Mouse (Mus musculus) intestine, postnatal 0 days (tissue): ENCODE measurements around the gene Wfdc17. TPM values are rescaled to one million over a fixed set of nuclear protein-coding genes. Genes with fewer than 3 reads are reported as not detected.

Experiments used
- ATAC-seq: fragments of 200-750 bp; cut with Nextera tagmentation; 2 replicates; pipeline ENCODE4 v1.8.0; 2017; ENCODE audit warnings: mild to moderate bottlenecking, moderate TSS enrichment, moderate library complexity
- H3K27ac ChIP-seq: fragments of 300-500 bp; sonication (generic); 2 replicates; pipeline ENCODE4 v1.5.1; 2014; ENCODE audit warnings: mild to moderate bottlenecking, low read depth, low read length, moderate library complexity
- H3K27me3 ChIP-seq: fragments of 300-500 bp; sonication (generic); replicated peaks from 2 replicates; pipeline ENCODE4 v1.6.1; 2014; ENCODE audit warnings: low read length, mixed read lengths; ENCODE audit not compliant: control insufficient read depth, insufficient read depth
- H3K36me3 ChIP-seq: fragments of 300-500 bp; sonication (generic); 2 replicates; pipeline ENCODE4 v1.6.1; 2014; ENCODE audit warnings: mild to moderate bottlenecking, moderate library complexity; ENCODE audit not compliant: control insufficient read depth, insufficient read depth
- H3K4me1 ChIP-seq: fragments of 300-500 bp; sonication (generic); replicated peaks from 2 replicates; pipeline ENCODE4 v1.6.1; 2014; ENCODE audit warnings: antibody characterized with exemption, low read length, mixed read lengths; ENCODE audit not compliant: control insufficient read depth, insufficient read depth
- H3K4me2 ChIP-seq: fragments of 300-500 bp; sonication (generic); replicated peaks from 2 replicates; pipeline ENCODE4 v1.6.1; 2014; ENCODE audit warnings: low read depth, mild to moderate bottlenecking, moderate library complexity
- H3K4me3 ChIP-seq: fragments of 300-500 bp; sonication (generic); 2 replicates; pipeline ENCODE4 v1.5.1; 2014; ENCODE audit warnings: low read depth, low read length
- H3K9ac ChIP-seq: fragments of 300-500 bp; sonication (generic); 2 replicates; pipeline ENCODE4 v1.6.1; 2014; ENCODE audit warnings: mild to moderate bottlenecking, low read depth, low read length
- H3K9me3 ChIP-seq: fragments of 300-500 bp; sonication (generic); 2 replicates; pipeline ENCODE4 v1.6.1; 2016; ENCODE audit warnings: mixed run types; ENCODE audit not compliant: control insufficient read depth
- CTCF ChIP-seq: sonication (generic); IDR thresholded peaks from 2 replicates; pipeline ENCODE4 v1.5.1; 2016; ENCODE audit warnings: low read depth, mild to moderate bottlenecking, control low read depth, antibody characterized with exemption, moderate library complexity
- WGBS: fragments of 180-500 bp; shearing (Covaris S2); extraction: QIAGEN DNeasy Blood & Tissue Kit; methylation state at CpG from one replicate; pipeline ENCODE4 v1.1.7; 2014; 5-methylcytosine and 5-hydroxymethylcytosine counted together
- polyA plus RNA-seq: library from polyadenylated mRNA; unstranded; fragments of >200 nt; fragmentation: Nextera tagmentation; extraction: Ambion mirVana; gene quantifications from 2 replicates; pipeline ENCODE4 v1.2.1, GENCODE M21; 2015

Wfdc17 gene
- 5.6 and 7.5 TPM in 2 replicates for polyA plus RNA-seq

DNA sequence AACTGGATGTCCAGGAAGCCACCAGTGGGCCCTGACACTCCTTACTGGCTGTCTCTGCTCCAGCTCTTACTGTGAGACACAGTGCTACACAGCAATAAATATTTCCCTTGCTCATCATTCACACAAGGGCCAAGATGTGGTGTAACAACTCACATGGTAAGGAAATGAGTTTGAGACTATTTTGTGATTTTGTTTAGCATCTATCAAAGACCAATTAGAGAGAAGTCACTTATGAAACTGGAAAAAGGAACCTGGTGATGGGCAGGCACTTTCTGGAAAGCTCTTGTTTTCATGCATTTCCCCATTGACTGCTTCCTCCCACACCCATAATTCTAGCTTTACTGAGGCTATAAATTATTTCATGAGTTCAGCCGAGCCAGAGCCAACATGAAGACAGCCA lies at the start of gene Wfdc17:
Gene Wfdc17, plus strand, starts transcription at position 287 of the 400 bp plus-strand sequence.
- Histone ChIP-seq H3K9me3 (no peaks in the 10 kb centered on the region), H3K4me1 (no peaks in the 10 kb centered on the region), H3K36me3 (no peaks in the 10 kb centered on the region), H3K9ac (no peak within 1 kb of the TSS), H3K4me3 (no peak within 1 kb of the TSS), H3K27ac (no peak within 1 kb of the TSS), H3K4me2 (no peak within 1 kb of the TSS), H3K27me3 (no peaks in the 10 kb centered on the region)
- 21% methylated on average over 1 of the region's 1 CpGs for WGBS
- no peak for TF ChIP-seq CTCF
- no peak for ATAC-seq

DNA sequence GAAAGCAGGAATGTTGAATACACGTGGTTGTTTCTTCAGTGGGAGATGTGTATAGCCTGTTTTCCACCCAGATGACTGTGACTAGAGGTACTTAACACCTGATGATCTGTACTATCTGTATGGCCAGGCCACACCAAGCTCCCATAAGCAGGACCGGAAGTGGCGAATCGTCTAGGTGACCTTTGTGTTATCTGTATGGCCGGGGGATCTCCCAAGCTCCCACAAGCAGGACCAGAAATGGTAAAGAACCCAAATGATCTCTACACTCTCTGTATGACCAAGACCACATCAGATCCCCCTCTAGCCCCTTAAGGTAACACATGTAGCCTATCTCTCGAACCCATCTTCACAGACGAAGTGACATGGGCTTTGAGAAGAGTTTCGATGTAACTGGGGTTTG lies 49.2 kb upstream of the Wfdc17 start:
- no peaks in the 10 kb centered on the region for H3K36me3 ChIP-seq
- ATAC-seq: no peak
- no peaks in the 10 kb centered on the region for H3K9me3 ChIP-seq
- H3K4me3 ChIP-seq: no peak overlapping the region
- H3K4me2 ChIP-seq: no peak overlapping the region
- H3K4me1 ChIP-seq: no peaks in the 10 kb centered on the region
- H3K27me3 ChIP-seq: no peaks in the 10 kb centered on the region
- no peak overlapping the region for H3K27ac ChIP-seq
- no peak for TF ChIP-seq CTCF
- H3K9ac ChIP-seq: no peak overlapping the region
- 82% methylated on average over 8 of the region's 8 CpGs for WGBS

DNA sequence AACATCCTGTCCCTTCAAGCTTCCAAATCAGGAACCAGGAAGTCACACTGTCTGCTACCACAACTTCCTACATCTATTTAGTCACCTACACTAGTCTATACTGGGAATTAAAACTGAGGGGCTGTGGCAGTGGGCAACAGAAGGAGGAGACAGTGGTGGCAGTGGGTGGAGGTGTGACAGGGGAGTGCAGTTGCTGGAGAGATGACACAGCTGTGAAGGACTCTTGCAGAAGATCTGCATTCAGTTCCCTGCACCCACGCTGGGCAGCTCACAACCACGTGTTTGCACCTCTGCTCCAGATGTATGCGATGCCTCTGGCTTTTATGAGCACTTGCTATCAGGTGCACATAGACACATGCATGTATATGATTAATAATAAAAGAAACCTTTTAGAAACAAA lies 46.3 kb upstream of the Wfdc17 start:
- H3K4me2 ChIP-seq: no peak overlapping the region
- no peak for TF ChIP-seq CTCF
- H3K9ac ChIP-seq: no peak overlapping the region
- ATAC-seq: no peak
- no peaks in the 10 kb centered on the region for H3K36me3 ChIP-seq
- no peak overlapping the region for H3K27ac ChIP-seq
- H3K27me3 ChIP-seq: no peaks in the 10 kb centered on the region
- H3K4me3 ChIP-seq: no peak overlapping the region
- no peaks in the 10 kb centered on the region for H3K9me3 ChIP-seq
- 84% methylated on average over 3 of the region's 3 CpGs for WGBS
- no peaks in the 10 kb centered on the region for H3K4me1 ChIP-seq

DNA sequence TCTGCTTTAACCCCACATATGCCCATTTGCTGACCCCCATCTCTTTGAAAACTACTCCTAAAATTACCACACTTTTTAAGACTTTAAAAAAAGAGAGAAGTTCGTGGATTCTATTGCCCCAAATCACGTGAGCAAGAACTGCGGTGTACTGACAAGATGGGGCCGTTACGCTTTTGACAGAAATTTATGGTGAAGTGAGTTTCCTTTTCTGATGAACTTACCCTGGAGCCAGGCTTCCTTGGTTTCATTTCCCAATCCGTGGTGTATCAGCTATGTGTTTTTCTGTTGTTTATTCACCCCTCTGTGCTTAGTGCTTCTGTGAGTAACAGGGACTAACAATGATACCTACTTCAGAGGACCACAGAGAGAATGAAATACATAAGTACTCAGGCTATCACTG lies 45.0 kb upstream of the Wfdc17 start:
- no peaks in the 10 kb centered on the region for H3K4me1 ChIP-seq
- whole genome bisulfite sequencing: 71% methylated on average over 6 of the region's 6 CpGs

DNA sequence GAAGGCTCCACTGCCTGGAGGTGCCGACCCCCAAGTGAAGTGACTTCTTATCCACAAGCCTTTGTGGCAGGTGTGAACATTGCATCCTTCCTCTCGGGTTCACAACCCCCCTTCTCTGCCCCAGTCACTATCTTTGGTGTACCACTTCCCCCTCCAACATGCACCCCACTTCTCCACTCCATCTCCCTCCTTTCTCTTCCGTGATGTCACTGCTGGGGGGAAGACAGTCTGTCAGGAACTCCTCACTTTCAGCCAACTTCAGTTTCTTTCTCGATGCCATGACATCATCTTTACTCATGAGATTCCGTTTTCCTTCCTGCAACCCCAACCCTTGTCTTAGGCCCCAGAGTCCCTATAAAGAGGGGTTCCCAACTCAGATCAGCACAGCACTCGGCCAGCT lies 41.6 kb upstream of the Wfdc17 start, which contains the start of gene Ccl4:
Gene Ccl4, plus strand, starts transcription at position 381 of the 400 bp plus-strand sequence.
- H3K36me3 ChIP-seq: no peaks in the 10 kb centered on the region
- no peak for ATAC-seq
- H3K27me3 ChIP-seq: no peaks in the 10 kb centered on the region
- H3K9me3 ChIP-seq: no peaks in the 10 kb centered on the region
- no peak for TF ChIP-seq CTCF
- no peak within 1 kb of the TSS for H3K4me2 ChIP-seq
- no peak within 1 kb of the TSS for H3K4me3 ChIP-seq
- WGBS: 68% methylated on average over 6 of the region's 6 CpGs
- H3K27ac ChIP-seq: no peak within 1 kb of the TSS
- H3K9ac ChIP-seq: no peak within 1 kb of the TSS
- H3K4me1 ChIP-seq: no peaks in the 10 kb centered on the region

More for the DNA sequence above, 45.0 kb upstream of the Wfdc17 start:
- ATAC-seq: no peak
- Histone ChIP-seq H3K27ac (no peak overlapping the region), H3K4me2 (no peak overlapping the region), H3K36me3 (no peaks in the 10 kb centered on the region), H3K9me3 (no peaks in the 10 kb centered on the region), H3K4me3 (no peak overlapping the region), H3K9ac (no peak overlapping the region), H3K27me3 (no peaks in the 10 kb centered on the region)
- no peak for TF ChIP-seq CTCF

GRCm38 (mm10) chr11:83663532-83663931 lies 40.3 kb upstream of the Wfdc17 start:
- no peaks in the 10 kb centered on the region for H3K27me3 ChIP-seq
- H3K4me2 ChIP-seq: no peak overlapping the region
- no peak overlapping the region for H3K27ac ChIP-seq
- ATAC-seq: no peak
- H3K9ac ChIP-seq: no peak overlapping the region
- H3K36me3 ChIP-seq: no peaks in the 10 kb centered on the region
- no peaks in the 10 kb centered on the region for H3K9me3 ChIP-seq
- 58% methylated on average over 5 of the region's 5 CpGs for WGBS
- H3K4me3 ChIP-seq: no peak overlapping the region
- no peaks in the 10 kb centered on the region for H3K4me1 ChIP-seq
- no peak for TF ChIP-seq CTCF

- no peak for ATAC-seq
- no peaks in the 10 kb centered on the region for H3K36me3 ChIP-seq
- H3K27me3 ChIP-seq: no peaks in the 10 kb centered on the region
- no peaks in the 10 kb centered on the region for H3K4me1 ChIP-seq
- H3K4me3 ChIP-seq: no peak overlapping the region
- no peak overlapping the region for H3K9ac ChIP-seq
- no peak overlapping the region for H3K27ac ChIP-seq
- H3K9me3 ChIP-seq: no peaks in the 10 kb centered on the region
- H3K4me2 ChIP-seq: no peak overlapping the region
- TF ChIP-seq CTCF: no peak
Measured at GRCm38 (mm10) chr11:83671743-83672142, 32.0 kb upstream of the Wfdc17 start.
